Mouse (Mus musculus): ENCODE measurements around the gene Ttc32.
"Not testable (repeated sequence)": the region's sequence is repeated elsewhere in the genome, so short reads cannot be mapped to it uniquely, and the experiment has no call there.

The Ttc32 gene

DNA sequence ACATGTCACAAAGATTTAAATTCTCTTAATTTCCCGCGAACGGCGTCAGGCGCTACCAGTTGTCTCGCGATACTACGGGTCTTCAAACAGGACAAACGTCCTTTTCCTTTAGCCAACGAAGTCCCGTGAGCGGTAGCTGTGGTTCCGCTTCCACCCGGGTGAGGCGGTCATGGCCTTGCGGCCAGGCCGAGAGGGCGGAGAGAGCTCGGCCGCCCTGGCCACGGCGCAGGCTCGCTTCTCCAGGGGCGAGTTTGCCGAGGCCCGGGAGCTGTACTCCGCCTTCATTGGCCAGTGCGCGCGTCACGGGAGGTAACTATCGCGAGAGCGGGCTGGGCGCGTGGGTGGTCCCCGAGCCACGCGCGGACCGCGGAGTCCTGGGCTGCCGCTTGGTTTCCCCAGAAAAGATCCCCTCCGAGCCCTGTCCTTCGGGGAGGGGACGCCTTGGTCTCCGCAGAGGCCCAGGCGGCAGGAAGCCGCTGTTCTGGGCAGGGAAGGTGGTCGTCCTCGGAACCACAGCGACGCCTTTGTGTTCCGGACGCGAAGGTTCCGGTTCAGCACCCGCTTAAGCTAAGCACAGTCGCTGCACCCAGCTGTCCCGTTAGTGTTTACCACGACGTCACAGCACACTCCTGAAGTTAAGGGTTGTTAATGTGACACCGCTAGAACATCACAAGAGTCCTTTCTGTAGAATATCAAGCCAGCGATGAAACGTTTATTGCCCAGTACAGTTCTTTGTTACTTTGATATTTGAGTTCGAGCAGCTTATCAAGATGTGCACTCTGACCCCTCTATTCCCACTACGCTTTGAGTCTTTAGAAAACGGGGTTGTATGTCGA is at the start of gene Ttc32:
Gene Ttc32, plus strand, starts transcription at position 110 of the 836 bp plus-strand sequence.
- peak; percentile 91 to 93 for DNase-seq

DNA sequence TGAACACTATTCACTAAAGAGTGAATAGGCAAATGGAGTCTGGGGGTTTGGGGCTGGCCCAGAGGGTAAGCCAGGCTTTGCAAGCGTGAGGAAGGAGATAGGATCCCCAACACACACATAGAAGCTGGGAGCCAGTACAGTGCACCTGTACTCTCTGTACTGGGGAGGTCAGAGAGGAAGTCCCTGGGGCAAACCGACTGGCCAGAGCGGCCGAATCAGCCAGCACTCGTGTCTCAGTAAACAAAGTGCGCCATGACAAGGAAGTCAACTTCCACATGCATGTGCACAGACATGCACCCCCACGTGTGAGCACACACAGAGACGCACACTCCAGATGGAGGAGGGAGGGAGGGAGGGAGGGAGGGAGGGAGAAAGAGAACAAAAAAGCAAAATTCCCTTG is 36.6 kb upstream of the Ttc32 start:
- no peak for DNase-seq

DNA sequence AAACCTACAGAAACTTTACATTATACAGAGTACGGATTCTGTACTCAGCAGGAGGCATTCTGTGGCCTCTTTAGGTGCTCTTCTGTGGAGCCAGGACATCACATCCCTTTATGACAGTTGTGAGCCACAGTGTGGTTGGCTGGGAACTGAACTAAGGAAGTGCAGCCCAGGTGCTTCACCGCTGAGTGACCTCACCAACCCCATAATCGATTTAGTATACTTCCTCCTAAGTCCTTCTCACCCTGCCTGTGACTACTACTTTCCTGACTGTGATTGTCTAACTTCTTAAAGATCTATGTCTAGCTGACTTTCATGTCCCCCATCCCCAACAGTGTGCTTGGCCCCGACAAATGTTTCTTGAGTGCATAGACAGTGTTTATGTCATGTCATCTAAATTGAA is 31.5 kb upstream of the Ttc32 start:
- no peak for DNase-seq

DNA sequence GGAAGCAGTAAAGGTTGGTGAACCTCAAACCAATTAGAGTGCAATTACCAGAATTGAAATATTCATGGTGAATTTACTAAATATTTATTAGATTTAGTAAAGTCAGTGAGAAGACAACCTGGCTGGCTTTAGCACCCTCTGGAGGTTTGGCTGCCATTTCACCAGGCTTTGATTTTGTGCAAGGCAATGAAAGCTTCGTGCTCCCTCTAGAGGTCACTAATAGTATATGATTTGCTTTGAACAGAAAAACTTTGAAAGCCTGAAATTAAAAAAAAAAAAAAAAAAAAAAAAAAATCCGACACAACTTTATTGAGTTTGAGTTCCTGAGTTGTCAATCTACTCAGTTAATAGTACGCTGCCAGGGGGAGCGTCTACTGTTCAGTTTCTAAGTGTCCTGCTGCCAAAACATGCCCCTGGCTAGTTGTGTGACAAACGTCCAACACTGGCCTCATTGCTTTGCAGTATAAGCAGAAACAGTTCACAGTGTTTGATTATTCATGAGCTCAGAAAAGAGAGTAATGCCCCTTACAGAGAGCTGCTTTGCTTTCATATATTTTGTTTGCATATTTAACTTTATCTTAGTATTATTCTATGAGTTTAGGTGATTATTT is 27.7 kb upstream of the Ttc32 start:
- peak; percentile 22 to 39 for DNase-seq

DNA sequence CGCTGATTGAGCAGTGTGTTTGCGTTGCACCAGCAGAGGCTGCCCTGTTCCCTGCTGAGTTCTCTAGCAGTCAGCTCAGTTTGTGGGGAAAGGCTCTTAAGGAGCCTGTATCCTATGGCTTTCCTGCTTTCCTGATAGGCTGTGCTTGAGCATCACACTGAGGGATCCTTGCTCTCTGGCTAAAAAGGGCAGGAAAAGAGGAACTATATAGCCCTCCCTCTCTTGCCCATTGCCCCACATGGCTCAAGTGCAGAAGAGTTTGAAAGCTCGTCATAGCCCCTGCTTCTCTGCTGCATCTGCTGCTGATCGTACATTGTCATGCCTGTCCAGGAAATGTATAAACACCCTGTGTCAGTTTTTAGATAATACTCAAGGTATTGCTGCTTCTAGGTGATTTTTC is 22.7 kb upstream of the Ttc32 start:
- DNase-seq, result no peak

DNA sequence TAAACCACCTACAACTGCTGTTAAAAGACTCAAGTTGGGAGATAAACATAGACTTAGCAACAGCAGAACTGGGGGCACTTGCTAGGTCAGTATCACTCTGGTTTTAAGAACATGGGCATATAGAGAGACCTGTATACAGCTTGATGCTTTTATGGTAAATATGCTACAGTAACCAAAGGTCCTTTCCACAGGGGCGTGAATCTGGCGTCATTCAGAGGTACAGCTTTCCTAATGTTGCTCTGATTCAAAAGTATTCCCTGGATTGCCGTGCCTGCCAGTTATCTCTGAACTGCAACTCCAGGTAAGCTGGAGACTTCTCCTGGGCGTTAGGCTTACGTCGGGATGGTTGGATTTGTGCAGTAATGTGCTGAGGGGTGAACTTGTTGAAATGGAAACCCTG is 22.0 kb upstream of the Ttc32 start:
- DNase-seq, result no peak

DNA sequence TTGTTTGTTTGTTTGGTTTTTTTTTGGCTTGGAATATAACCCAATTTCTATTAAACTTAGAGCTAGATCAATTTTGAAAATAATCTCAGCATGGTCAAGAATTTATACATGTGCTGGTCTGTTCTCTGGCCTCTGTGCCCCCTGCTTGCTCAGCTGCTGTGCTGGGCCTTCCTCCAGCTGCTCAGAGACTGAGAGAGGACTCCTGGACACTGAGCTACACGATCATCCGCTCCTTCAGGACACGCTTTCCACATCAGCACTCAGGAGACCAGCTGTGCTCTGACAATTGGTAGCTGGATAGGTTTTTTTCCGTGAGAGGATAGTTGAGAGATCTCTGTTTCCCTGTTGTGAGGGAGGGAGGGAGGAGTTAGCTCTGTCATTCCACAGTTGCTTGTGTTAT is 19.5 kb upstream of the Ttc32 start:
- DNase-seq, result no peak

DNA sequence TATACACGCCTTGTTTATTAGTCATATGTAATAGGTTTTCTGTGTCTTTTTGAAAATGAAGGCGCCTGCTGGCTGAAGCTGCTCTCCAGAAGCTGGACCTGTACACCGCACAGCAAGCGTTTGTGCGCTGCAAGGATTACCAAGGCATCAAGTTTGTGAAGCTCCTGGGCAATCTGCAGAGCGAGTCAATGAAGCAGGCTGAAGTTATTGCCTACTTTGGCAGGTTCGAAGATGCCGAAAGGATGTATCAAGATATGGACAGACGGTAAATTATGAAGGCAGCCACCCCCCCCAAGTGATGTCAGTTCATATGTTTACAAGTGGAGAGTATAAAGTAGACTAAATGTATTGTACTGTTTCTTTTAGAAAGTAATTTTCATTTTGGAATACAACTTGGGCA is 13.4 kb upstream of the Ttc32 start:
- DNase-seq, result no peak

DNA sequence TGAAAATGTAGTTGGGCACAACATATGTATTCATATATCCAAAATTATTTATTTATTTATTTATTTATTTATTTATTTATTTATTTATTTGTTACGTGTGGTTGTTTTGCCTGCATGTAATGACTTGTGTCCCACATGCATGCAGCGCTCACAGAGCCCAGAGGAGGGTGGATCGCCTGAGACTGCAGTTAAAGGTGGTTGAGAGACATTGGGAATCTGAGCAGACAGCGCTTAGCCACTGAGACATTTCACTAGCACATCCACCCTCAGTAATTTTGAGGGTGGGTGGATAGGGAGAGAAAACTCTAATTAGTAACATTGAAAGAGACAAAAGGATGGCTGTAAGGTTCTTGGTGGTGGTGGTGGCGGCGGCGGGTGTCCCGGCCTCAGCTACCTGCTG is 9.4 kb upstream of the Ttc32 start:
- no peak for DNase-seq

DNA sequence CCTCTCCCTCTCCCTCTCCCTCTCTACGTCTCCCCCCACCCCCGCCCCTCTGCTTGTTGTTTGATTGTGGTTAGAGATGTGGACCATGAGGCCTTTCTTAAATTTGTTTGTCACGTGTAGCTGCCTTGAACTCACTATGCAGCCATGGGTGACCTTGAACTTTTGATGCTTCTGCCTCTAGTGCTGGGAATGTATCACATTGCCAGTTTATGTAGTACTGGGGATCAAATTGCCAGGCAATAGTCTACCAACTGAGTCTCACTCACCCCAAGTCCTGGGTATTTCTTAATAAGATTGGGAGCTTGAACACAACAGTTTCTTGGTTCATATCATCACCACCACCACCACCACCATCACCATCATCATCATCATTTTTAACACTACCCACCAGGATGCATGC is 8.8 kb upstream of the Ttc32 start:
- DNase-seq, result no peak

DNA sequence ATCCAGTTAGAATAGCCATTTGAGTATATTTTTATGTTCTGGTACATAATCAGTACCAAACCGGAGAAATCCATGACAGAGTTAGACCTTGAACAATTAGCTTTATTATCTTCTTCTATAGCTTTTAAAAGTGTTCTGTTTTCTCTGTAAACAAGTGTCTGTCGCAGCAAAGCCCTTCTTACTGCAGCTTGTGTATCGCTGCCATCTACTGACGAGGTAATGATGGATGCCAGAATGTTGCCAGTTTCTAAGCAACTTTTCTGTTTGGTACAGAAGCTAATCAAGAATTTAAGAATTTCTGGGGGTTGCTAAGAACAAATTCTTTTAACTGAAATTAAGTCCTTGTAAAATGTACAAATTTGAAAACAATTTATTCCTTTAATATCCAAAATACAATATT is 6.8 kb upstream of the Ttc32 start:
- DNase-seq, result no peak

DNA sequence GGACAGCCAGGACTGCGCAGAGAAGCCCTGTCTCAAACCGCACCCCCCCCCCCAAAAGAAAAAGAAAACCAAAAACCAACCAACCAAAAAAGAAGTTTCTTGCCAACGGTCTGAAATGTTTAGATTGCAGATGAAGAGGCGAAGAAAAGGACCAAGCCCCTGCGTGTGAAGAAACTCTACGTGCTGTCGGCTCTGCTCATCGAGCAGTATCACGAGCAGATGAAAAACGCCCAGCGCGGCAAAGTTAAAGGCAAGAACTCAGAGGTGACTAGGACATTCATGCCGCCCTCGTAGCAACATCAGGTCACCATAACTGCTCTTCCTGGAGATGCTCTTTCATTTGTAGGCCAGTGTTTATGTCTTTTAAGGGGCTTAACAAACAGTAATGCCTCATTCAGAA is 5.7 kb upstream of the Ttc32 start:
- DNase-seq, result no peak

DNA sequence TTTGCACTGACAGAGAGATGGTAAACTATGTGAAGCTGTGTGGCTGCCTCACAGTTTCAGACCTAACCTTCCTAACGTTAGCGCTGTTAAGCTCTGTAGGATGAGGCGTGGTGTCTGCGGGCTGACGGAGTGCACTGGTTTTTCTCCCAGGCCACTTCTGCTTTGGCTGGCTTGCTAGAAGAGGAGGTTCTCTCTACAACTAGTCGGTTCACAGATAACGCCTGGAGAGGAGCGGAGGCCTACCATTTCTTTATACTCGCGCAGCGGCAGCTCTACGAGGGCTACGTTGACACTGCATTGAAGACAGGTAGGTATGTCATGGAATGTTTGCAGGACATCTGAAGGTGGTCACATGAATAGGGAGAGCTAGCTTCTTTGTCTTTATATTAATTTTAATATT is 5.1 kb upstream of the Ttc32 start:
- DNase-seq, result no peak

DNA sequence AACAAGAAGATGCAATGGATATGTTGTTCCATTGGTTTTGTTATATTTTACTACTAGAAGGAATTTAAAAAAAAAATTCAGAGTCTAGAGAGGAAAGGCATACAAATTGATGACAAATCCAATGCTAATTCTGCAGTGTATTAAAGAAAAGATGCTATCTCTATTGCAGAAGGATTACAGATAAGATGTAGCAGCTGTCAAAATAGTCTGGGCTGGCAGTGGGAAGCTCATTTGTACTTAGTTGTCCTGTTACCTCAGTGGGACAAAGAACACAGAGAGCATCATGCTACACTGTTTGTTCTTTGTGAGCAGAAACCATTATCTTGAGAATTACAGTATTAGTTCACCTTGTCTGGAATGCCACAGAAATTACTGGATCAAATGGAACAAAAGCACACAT is 3.0 kb upstream of the Ttc32 start:
- no peak for DNase-seq

DNA sequence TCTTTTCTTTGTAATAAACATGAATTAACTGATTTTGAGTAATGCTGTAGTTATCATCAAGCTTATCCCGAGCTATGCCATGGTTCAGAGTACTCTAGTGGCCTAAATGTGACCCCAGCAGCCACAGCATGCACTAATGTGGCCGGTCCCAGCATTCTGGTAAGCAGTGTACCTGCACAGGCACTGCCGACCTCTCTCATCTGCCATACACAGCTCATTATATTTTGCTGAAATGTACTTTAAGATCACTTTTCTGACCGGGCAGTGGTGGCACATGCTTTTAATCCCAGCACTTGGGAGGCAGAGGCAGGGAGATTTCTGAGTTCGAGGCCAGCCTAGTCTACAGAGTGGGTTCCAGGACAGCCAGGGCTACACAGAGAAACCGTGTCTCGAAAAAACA is 981 bp upstream of the Ttc32 start:
- not testable (repeated sequence) for DNase-seq

DNA sequence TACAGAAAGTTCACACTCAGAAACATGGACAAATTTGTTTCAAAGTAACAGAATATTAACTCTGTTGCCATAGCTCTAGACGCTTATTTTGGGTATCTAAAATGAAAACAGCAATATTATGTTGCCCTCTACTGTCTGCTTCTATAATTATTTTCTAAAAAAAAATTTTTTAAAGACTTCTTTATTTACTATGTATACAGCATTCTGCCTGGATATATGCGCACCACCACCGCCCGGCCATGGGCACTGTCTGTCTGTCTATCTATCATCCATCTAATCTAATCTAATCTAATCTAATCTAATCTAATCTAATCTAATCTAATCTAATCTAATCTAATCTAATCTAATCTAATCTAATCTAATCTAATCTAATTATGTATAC is 300 bp upstream of the Ttc32 start:
- no peak for DNase-seq

DNA sequence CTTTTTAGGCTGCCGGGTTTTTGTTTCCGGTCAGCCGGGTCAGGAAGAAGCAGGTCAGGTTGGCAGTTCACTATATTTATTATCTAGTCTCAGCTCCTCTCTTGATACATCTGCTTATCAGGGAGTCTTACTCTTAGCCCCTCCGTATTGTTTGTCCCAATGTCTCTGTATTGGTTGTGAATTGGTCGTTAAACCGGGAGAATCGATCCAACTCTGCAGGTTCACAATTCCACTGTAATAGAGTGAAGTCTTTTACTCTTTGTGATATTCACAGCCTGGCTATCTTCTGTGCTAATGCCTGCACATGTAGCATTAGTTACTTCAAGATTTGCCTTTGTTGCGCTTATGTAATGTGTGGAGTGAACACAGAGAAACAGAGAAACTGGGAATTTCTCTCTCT is 1.4 kb downstream of the Ttc32 start:
- DNase-seq, result no peak

DNA sequence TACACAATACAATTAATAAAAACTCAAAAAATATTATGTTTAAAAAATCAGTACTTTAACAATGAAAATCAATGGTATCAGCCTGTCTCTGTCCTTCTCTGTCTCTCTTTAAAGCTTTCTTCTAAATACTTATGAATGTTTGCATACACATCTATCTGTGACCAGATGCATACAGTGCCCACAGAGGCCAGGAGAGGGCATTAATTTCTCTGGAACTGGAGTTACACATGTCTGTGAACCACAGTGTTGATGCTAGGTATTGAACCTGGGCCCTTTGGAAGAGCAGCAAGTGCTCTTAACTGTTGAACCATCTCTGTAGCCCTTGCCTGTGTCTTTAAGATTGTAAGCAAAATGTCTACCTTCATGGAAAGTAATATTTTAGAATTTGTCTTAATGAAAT is 3.3 kb downstream of the Ttc32 start:
- no peak for DNase-seq

DNA sequence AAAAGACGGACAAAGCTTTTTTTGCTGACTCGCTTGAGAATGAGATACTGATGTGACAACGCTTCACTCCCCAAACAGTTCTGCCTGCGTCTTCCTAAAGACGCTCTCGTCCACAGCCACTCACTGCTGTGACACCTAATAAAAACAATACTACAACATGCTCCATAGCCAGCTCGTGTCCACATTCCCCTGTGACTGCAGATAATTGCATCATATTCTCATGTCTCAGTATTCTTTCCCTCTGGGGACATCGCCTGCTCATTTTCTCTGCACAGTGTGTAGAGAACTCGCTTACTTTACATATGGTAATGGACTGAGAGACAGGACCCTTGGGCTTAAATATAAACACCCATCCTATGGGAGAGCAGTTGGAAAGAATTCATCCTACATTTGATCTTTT is 6.6 kb downstream of the Ttc32 start:
- DNase-seq, result no peak

DNA sequence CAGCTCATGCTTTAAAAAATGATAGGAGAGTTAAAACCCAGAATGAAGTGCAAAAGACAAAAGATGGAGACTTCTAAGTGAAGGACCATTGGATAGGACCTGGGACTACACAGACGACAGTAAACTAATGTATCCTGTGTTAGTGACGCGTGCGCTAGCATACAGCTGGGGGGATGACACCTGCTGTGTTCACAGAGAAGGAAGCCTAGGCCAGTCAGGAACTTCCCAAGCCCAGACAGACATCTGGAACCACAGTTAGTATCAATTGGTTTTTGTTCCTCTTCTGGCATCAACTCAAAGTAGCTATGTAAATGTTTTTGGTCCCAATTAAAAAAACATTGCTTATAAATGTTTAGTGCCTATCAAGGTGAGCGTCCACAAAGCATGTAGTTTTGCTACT is 10.4 kb downstream of the Ttc32 start:
- DNase-seq, result no peak

DNA sequence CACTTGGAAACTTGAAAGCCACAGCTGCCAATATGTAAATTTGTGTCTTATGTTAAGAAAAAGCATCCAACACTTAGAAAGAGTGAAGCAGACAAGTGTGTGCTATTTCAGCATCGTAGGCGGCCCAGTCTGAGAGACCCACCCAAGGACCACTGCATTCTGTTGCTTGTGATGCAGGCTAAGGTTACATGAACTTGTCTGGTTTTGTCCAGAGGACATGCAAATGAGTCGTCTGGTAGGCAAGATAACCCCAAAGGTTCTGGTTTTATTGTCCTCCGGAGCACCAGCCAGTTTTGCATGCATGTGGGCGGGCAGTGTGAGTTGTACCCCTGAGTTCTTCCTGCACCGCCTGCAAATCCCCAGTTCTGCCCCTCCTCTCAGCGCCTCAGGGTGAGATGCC is 10.9 kb downstream of the Ttc32 start:
- DNase-seq, result no peak

DNA sequence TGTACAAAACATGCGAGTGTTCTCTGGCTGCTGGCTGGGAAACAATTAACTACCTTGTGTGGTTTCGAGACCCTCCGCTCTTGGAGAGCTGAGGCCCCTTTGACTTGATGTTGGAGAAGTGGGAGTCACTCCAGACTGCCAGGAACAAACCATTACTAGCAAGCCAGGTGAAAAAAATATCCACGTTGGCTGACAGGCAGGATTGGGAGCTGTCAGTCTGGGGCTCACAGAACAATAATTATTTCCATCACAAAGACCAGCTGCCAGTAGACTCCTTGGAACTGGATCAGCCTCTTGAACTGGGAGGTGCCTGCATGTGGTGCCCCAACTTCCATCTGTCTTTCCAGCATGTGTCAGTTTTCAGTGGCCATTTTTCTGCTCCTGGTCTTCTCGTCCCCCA is 12.5 kb downstream of the Ttc32 start:
- DNase-seq, result no peak

DNA sequence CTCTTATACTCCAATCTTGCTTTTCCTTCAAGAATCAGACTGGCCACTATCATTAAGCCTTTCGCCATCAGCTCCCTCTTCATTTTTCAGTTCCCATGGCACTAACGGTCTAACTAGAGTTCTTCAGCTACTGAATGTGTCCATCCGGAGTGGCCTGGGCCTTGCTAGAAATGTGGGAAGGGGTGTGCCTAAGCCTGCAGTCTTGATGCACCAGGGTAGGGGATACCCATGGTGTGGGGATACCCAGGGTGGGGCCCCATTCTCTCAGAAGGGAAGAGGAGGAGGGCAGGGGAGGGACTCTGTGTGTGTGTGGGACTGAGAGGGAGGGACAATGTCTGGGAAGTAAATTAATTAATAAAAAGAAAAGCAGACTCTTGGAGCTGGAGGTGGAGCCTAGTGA is 13.0 kb downstream of the Ttc32 start:
- DNase-seq, result no peak

DNA sequence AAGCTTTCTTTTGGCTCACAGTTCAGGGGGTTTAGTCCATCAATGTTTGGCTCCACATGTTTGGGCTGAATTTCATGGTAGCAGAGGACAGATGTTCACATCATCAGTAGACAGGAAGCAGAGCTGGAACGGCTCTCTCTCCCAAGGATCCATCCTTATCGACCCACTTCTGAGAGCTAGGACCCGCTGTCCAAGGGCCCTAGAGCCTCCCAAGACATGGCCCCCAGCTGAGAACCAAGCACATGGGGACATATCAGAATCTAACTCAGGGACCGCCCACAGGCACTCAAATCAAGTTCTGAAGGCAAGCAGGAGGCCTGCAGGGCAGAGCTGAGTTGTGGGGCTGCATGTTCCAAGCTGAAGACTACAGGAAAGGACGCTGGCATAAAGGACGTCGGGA is 14.9 kb downstream of the Ttc32 start:
- DNase-seq, result no peak

DNA sequence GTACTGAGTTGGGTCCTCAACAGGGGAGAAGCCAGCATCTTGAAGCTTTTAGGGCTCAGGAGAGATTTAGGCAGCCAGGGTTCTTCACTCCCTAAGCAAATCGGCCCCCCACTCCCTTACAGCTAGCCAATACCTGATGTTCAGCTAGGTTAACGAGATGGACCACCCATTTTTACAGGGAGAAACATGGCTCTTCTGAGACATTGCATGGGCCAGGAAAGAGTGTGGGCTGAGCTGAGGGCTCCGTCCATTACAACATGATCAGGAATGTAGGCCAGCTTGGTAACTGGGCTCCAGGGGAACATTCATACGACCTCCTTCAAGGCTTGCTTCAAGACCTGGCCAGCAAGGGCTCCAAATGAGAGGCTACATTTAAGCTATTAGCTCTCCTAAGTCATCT is 16.9 kb downstream of the Ttc32 start:
- no peak for DNase-seq
